Mouse (Mus musculus) liver, embryonic 12.5 days (tissue): ENCODE measurements at regions not wholly inside any gene's neighbourhood (a gene's known extent, or its start where the extent isn't known, plus 50 kb on each side); places are given as distances from the start of the nearest gene placed in this dataset.
"Not testable (repeated sequence)": the region's sequence is repeated elsewhere in the genome, so short reads cannot be mapped to it uniquely, and the experiment has no call there.

Experiments used
- ATAC-seq: fragments of 200-750 bp; cut with Nextera tagmentation; 2 replicates; pipeline ENCODE4 v1.8.0; 2017; ENCODE audit warnings: moderate number of reproducible peaks, mild to moderate bottlenecking, moderate library complexity
- H3K27ac ChIP-seq: fragments of 300-500 bp; sonication (generic); 2 replicates; pipeline ENCODE4 v1.5.1; 2016; ENCODE audit warnings: mild to moderate bottlenecking
- H3K27me3 ChIP-seq: fragments of 300-500 bp; sonication (generic); replicated peaks from 2 replicates; pipeline ENCODE4 v1.6.1; 2016; ENCODE audit warnings: mild to moderate bottlenecking, moderate library complexity
- H3K36me3 ChIP-seq: fragments of 300-500 bp; sonication (generic); 2 replicates; pipeline ENCODE4 v1.6.1; 2016; ENCODE audit warnings: mild to moderate bottlenecking, moderate library complexity
- H3K4me1 ChIP-seq: fragments of 300-500 bp; sonication (generic); 2 replicates; pipeline ENCODE4 v1.6.1; 2016
- H3K4me2 ChIP-seq: fragments of 300-500 bp; sonication (generic); 2 replicates; pipeline ENCODE4 v1.6.1; 2016; ENCODE audit warnings: mild to moderate bottlenecking, moderate library complexity
- H3K4me3 ChIP-seq: fragments of 300-500 bp; sonication (generic); 2 replicates; pipeline ENCODE4 v1.5.1; 2016; ENCODE audit warnings: mild to moderate bottlenecking, moderate library complexity
- H3K9ac ChIP-seq: fragments of 300-500 bp; sonication (generic); 2 replicates; pipeline ENCODE4 v1.6.1; 2016; ENCODE audit warnings: mild to moderate bottlenecking, moderate library complexity
- H3K9me3 ChIP-seq: fragments of 300-500 bp; sonication (generic); replicated peaks from 2 replicates; pipeline ENCODE4 v1.6.1; 2016; ENCODE audit warnings: mild to moderate bottlenecking, moderate library complexity
- WGBS: fragments of 180-500 bp; shearing (Covaris S2); methylation state at CpG from one replicate; pipeline ENCODE4 v1.1.7; 2016; ENCODE audit not compliant: insufficient replicate concordance; 5-methylcytosine and 5-hydroxymethylcytosine counted together

GRCm38 (mm10) chr1:194426293-194426692 is 191.7 kb upstream of the Plxna2 start:
- Histone ChIP-seq H3K9me3 (no peaks in the 10 kb centered on the region), H3K4me2 (no peak overlapping the region), H3K4me3 (no peak overlapping the region), H3K4me1 (no peaks in the 10 kb centered on the region), H3K9ac (no peak overlapping the region), H3K36me3 (no peaks in the 10 kb centered on the region), H3K27me3 (no peaks in the 10 kb centered on the region), H3K27ac (no peak overlapping the region)
- ATAC-seq = no peak
- WGBS = 70% methylated on average over 6 of the region's 6 CpGs

- Histone ChIP-seq H3K27me3 (no peaks in the 10 kb centered on the region), H3K9me3 (no peaks in the 10 kb centered on the region), H3K4me3 (no peak overlapping the region), H3K4me2 (no peak overlapping the region), H3K36me3 (no peaks in the 10 kb centered on the region), H3K27ac (no peak overlapping the region), H3K4me1 (no peaks in the 10 kb centered on the region), H3K9ac (no peak overlapping the region)
- ATAC-seq = no peak
- WGBS = 60% methylated on average over 2 of the region's 2 CpGs
Observed at GRCm38 (mm10) chr1:194424201-194424600, 193.8 kb upstream of the Plxna2 start.

DNA sequence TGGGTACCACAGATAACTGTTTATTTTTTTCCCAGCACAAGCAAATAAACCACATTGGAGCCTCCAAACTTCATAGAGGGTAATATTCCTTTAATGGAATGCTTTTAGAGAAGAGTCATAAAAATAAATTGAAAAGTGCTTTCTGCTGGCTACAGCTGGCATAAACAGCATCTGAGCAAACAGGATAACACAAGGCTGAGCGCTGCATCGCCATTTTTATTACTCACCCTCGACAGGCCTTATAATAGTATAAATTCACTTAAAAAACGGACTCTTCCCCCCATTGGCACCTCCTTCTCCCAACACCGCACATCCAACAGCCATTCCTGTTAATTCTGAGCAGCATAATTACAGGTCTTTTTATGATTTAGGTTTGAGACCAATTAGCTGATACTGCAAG is 205.8 kb upstream of the Plxna2 start:
- Histone ChIP-seq H3K9ac (no peak overlapping the region), H3K27ac (no peak overlapping the region), H3K4me2 (no peak overlapping the region), H3K36me3 (no peaks in the 10 kb centered on the region), H3K4me1 (no peaks in the 10 kb centered on the region), H3K9me3 (no peaks in the 10 kb centered on the region), H3K27me3 (no peaks in the 10 kb centered on the region), H3K4me3 (no peak overlapping the region)
- no peak for ATAC-seq
- WGBS = 54% methylated on average over 5 of the region's 5 CpGs

GRCm38 (mm10) chr1:194411788-194412187 is 206.2 kb upstream of the Plxna2 start:
- 58% methylated on average over 2 of the region's 2 CpGs for WGBS
- no peak overlapping the region for H3K27ac ChIP-seq
- no peak for ATAC-seq
- no peaks in the 10 kb centered on the region for H3K4me1 ChIP-seq
- no peaks in the 10 kb centered on the region for H3K27me3 ChIP-seq
- H3K4me3 ChIP-seq = no peak overlapping the region
- H3K36me3 ChIP-seq = no peaks in the 10 kb centered on the region
- H3K9ac ChIP-seq = no peak overlapping the region
- H3K4me2 ChIP-seq = no peak overlapping the region
- no peaks in the 10 kb centered on the region for H3K9me3 ChIP-seq

- H3K27ac ChIP-seq = no peak overlapping the region
- H3K4me2 ChIP-seq = no peak overlapping the region
- no peaks in the 10 kb centered on the region for H3K4me1 ChIP-seq
- H3K4me3 ChIP-seq = no peak overlapping the region
- no peak for ATAC-seq
- no peaks in the 10 kb centered on the region for H3K9me3 ChIP-seq
- no peak overlapping the region for H3K9ac ChIP-seq
- H3K27me3 ChIP-seq = no peaks in the 10 kb centered on the region
- no peaks in the 10 kb centered on the region for H3K36me3 ChIP-seq
Observed at GRCm38 (mm10) chr1:194399281-194399680, 218.7 kb upstream of the Plxna2 start.

- no peaks in the 10 kb centered on the region for H3K4me1 ChIP-seq
- H3K9ac ChIP-seq = no peak overlapping the region
- H3K4me2 ChIP-seq = no peak overlapping the region
- no peak overlapping the region for H3K27ac ChIP-seq
- 59% methylated on average over 4 of the region's 4 CpGs for WGBS
- no peaks in the 10 kb centered on the region for H3K9me3 ChIP-seq
- no peak for ATAC-seq
- H3K27me3 ChIP-seq = no peaks in the 10 kb centered on the region
- H3K4me3 ChIP-seq = no peak overlapping the region
- H3K36me3 ChIP-seq = no peaks in the 10 kb centered on the region
Observed at GRCm38 (mm10) chr1:194396754-194397460, 221.1 kb upstream of the Plxna2 start.

- ATAC-seq = no peak
- no peaks in the 10 kb centered on the region for H3K4me1 ChIP-seq
- H3K9ac ChIP-seq = no peak overlapping the region
- no peak overlapping the region for H3K4me3 ChIP-seq
- H3K27ac ChIP-seq = no peak overlapping the region
- no peaks in the 10 kb centered on the region for H3K9me3 ChIP-seq
- no peaks in the 10 kb centered on the region for H3K36me3 ChIP-seq
- WGBS = 44% methylated on average over 3 of the region's 3 CpGs
- H3K4me2 ChIP-seq = no peak overlapping the region
- H3K27me3 ChIP-seq = no peaks in the 10 kb centered on the region
Observed at GRCm38 (mm10) chr1:194393720-194394119, 224.3 kb upstream of the Plxna2 start.

- H3K4me3 ChIP-seq = no peak overlapping the region
- 55% methylated on average over 2 of the region's 2 CpGs for WGBS
- ATAC-seq = no peak
- no peaks in the 10 kb centered on the region for H3K36me3 ChIP-seq
- no peaks in the 10 kb centered on the region for H3K9me3 ChIP-seq
- H3K27me3 ChIP-seq = no peaks in the 10 kb centered on the region
- H3K4me1 ChIP-seq = no peaks in the 10 kb centered on the region
- no peak overlapping the region for H3K4me2 ChIP-seq
- no peak overlapping the region for H3K9ac ChIP-seq
- no peak overlapping the region for H3K27ac ChIP-seq
Observed at GRCm38 (mm10) chr1:194390202-194390601, 227.8 kb upstream of the Plxna2 start.

DNA sequence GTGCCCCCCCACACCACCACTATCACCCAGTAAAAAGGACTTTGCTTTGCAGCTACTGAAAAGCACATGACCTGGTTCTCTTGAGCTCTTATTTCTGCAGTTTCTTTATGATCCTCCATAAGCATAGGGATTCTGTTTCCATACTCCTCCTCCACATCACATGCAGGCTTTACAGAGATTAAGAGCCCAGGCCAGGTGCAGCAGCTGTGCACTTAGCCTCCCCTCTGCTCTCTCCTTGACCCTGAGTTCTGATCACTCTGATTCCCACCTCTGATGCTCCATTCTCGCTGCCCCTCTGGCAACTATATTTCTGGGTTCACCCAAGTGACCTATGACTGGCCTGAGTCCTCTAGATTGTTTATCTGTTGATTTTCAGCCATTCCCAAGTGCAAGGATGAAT is 239.9 kb upstream of the Plxna2 start:
- Histone ChIP-seq H3K36me3 (no peaks in the 10 kb centered on the region), H3K9me3 (no peaks in the 10 kb centered on the region), H3K4me2 (no peak overlapping the region), H3K27me3 (no peaks in the 10 kb centered on the region), H3K4me1 (no peaks in the 10 kb centered on the region), H3K27ac (no peak overlapping the region), H3K9ac (no peak overlapping the region), H3K4me3 (no peak overlapping the region)
- WGBS = 40% methylated on average over 1 of the region's 1 CpGs
- no peak for ATAC-seq

DNA sequence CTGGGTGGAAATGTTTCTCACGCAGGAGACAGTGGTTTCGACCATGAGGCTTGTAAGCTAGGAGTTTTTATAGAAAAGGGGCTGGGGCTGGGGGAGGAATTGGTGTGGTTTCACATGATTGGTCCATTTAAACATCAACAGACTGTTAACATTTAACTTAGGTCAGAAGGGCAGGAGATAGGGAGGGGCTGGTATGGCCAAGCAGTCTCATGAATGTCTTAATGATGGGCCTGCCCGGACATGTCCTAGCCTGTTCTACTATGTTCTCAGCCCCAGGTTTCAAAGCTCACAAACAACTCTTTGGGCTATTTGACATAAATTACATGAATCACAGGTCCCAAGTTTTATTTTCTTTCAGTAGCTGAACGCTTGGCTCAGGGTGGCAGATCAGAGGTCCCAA is 244.5 kb upstream of the Plxna2 start:
- ATAC-seq, H3K36me3 ChIP-seq, H3K4me1 ChIP-seq, H3K27ac ChIP-seq, H3K4me3 ChIP-seq, H3K9me3 ChIP-seq, H3K27me3 ChIP-seq, H3K9ac ChIP-seq, H3K4me2 ChIP-seq: not testable (repeated sequence)
- 74% methylated on average over 4 of the region's 4 CpGs for WGBS

- Histone ChIP-seq H3K4me2 (no peak overlapping the region), H3K4me1 (no peaks in the 10 kb centered on the region), H3K4me3 (no peak overlapping the region), H3K27ac (no peak overlapping the region), H3K36me3 (no peaks in the 10 kb centered on the region), H3K9me3 (no peaks in the 10 kb centered on the region), H3K9ac (no peak overlapping the region), H3K27me3 (no peaks in the 10 kb centered on the region)
- WGBS = 65% methylated on average over 5 of the region's 5 CpGs
- peak; percentile 58 for ATAC-seq
Observed at GRCm38 (mm10) chr1:194363917-194364316, 254.1 kb upstream of the Plxna2 start.

GRCm38 (mm10) chr1:194363129-194363768 is 254.8 kb upstream of the Plxna2 start:
- H3K27ac ChIP-seq = no peak overlapping the region
- 0 out of 2 replicates have a peak, but pooled peaks have one; percentile 60 for ATAC-seq
- 29% methylated on average over 1 of the region's 1 CpGs for WGBS

DNA sequence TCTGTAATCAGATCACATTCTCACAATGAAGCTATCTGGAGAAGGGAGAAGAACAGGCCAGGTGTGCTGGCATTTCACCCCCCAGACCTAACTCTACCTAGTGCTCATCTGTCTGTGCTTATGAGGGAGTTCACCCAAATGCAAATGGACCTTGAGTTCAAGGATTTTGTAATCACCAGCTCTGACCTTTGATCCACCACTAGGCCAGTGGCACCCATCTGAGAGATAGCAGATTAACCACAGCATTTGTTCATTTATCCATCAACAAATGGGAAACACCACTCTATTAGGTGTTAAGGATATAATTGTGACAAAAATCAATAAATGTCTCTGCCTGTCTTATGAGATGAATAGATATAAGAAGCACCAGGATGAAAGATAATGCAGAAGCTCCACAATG is 255.7 kb upstream of the Plxna2 start:
- Histone ChIP-seq H3K4me1 (no peaks in the 10 kb centered on the region), H3K27me3 (no peaks in the 10 kb centered on the region), H3K27ac (no peak overlapping the region), H3K36me3 (no peaks in the 10 kb centered on the region), H3K4me2 (no peak overlapping the region), H3K9me3 (no peaks in the 10 kb centered on the region), H3K4me3 (no peak overlapping the region), H3K9ac (no peak overlapping the region)
- 0 out of 2 replicates have a peak, but pooled peaks have one; percentile 20 for ATAC-seq

More at GRCm38 (mm10) chr1:194363129-194363768, 254.8 kb upstream of the Plxna2 start:
- no peak overlapping the region for H3K4me2 ChIP-seq
- no peaks in the 10 kb centered on the region for H3K4me1 ChIP-seq
- H3K36me3 ChIP-seq = no peaks in the 10 kb centered on the region
- H3K9me3 ChIP-seq = no peaks in the 10 kb centered on the region
- H3K9ac ChIP-seq = no peak overlapping the region
- H3K4me3 ChIP-seq = no peak overlapping the region
- H3K27me3 ChIP-seq = no peaks in the 10 kb centered on the region
